Mouse (Mus musculus) heart, embryonic 14.5 days (tissue): ENCODE measurements at regions not wholly inside any gene's neighbourhood (a gene's known extent, or its start where the extent isn't known, plus 50 kb on each side); places are given as distances from the start of the nearest gene placed in this dataset.

Source experiments
- ATAC-seq: fragments of 200-750 bp; cut with Nextera tagmentation; 2 replicates; pipeline ENCODE4 v1.8.0; 2017; ENCODE audit warnings: low read depth, moderate TSS enrichment; ENCODE audit not compliant: insufficient number of reproducible peaks, insufficient read depth, low FRiP score
- H3K27ac ChIP-seq, 2 experiments: fragments of 200-500 bp in 1 of 2; fragments of 300-500 bp in 1 of 2; sonication (generic) in 1 of 2; replicated peaks in 1 of 2; 2 replicates each; pipeline ENCODE4 v1.5.1; 2012 to 2014; ENCODE audit warnings: low read depth in 2 of 2, low read length in 2 of 2, control low read depth in 1 of 2, mild to moderate bottlenecking in 1 of 2, mixed read lengths in 1 of 2; ENCODE audit not compliant: control insufficient read depth in 1 of 2, insufficient read depth in 1 of 2
- H3K27me3 ChIP-seq: fragments of 300-500 bp; sonication (generic); 2 replicates; pipeline ENCODE4 v1.6.1; 2014; ENCODE audit warnings: mild to moderate bottlenecking, low read length, control low read depth; ENCODE audit not compliant: control insufficient read depth, insufficient read depth
- H3K36me3 ChIP-seq: fragments of 300-500 bp; sonication (generic); 2 replicates; pipeline ENCODE4 v1.6.1; 2014; ENCODE audit warnings: mild to moderate bottlenecking, control low read depth, low read length, mixed read lengths; ENCODE audit not compliant: control insufficient read depth, insufficient read depth
- H3K4me1 ChIP-seq, 2 experiments: fragments of 200-500 bp in 1 of 2; fragments of 300-500 bp in 1 of 2; sonication (generic) in 1 of 2; 2 replicates each; pipeline ENCODE4 v1.6.1; 2012 to 2014; ENCODE audit warnings: low read length in 2 of 2, control low read depth in 1 of 2, mixed read lengths in 1 of 2; ENCODE audit not compliant: control insufficient read depth in 2 of 2, insufficient read depth in 2 of 2
- H3K4me2 ChIP-seq: fragments of 300-500 bp; sonication (generic); 2 replicates; pipeline ENCODE4 v1.6.1; 2014; ENCODE audit warnings: mild to moderate bottlenecking, low read length
- H3K4me3 ChIP-seq, 2 experiments: fragments of 200-500 bp in 1 of 2; fragments of 300-500 bp in 1 of 2; sonication (generic) in 1 of 2; 2 replicates each; pipeline ENCODE4 v1.5.1; 2012 to 2014; ENCODE audit warnings: low read length in 2 of 2, mild to moderate bottlenecking in 2 of 2, control low read depth in 1 of 2, low read depth in 1 of 2, moderate library complexity in 1 of 2; ENCODE audit not compliant: control insufficient read depth in 1 of 2, insufficient read depth in 1 of 2
- H3K9ac ChIP-seq: fragments of 300-500 bp; sonication (generic); 2 replicates; pipeline ENCODE4 v1.6.1; 2014; ENCODE audit warnings: mild to moderate bottlenecking, low read length
- H3K9me3 ChIP-seq: fragments of 300-500 bp; sonication (generic); 2 replicates; pipeline ENCODE4 v1.6.1; 2016; ENCODE audit warnings: low read length, control low read depth; ENCODE audit not compliant: control insufficient read depth
- WGBS: fragments of 180-500 bp; shearing (Covaris S2); extraction: QIAGEN DNeasy Blood & Tissue Kit; methylation state at CpG from one replicate; pipeline ENCODE4 v1.1.7; 2014; 5-methylcytosine and 5-hydroxymethylcytosine counted together

DNA sequence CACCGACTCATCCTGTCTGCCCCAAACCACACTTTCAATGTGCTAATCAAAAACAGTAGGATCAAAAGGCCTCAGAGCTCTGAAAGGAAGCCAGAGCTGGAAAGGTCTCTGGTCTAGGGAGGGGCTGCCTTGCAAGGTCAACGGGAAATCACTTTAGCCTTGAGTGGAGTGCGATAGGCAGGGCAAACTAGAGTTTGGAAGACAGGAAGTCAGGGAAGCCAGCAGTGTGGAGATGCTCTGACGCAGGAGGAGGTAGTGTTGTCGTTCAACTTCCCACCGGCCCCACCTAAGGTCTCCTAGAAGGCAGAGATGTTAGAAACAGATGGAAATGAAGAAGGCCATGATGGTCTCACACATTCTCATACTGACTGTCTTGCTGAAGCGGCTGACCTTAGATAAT lies 52.0 kb upstream of the Trp53i11 start:
- ATAC-seq: peak; percentile 64; the same call in 1 of the 2 replicates
- Histone ChIP-seq H3K27me3 (no peaks in the 10 kb centered on the region), H3K9ac (no peak overlapping the region), H3K4me3 (no peak overlapping the region), H3K36me3 (no peaks in the 10 kb centered on the region), H3K27ac (peak overlapping the region; percentile 29 to 69; a peak in 3 of 4 replicates), H3K9me3 (no peaks in the 10 kb centered on the region), H3K4me1 (peaks cover 5 to 6% of the 10 kb centered on the region in 2 experiments), H3K4me2 (no peak overlapping the region)
- WGBS: 41% methylated on average over 7 of the region's 7 CpGs

GRCm38 (mm10) chr2:93133301-93133971 lies 53.9 kb upstream of the Trp53i11 start:
- no peak overlapping the region for H3K27ac ChIP-seq
- peaks cover 5 to 6% of the 10 kb centered on the region in 2 experiments for H3K4me1 ChIP-seq
- ATAC-seq: no peak
- H3K9me3 ChIP-seq: no peaks in the 10 kb centered on the region
- H3K36me3 ChIP-seq: no peaks in the 10 kb centered on the region
- 81% methylated on average over 10 of the region's 10 CpGs for whole genome bisulfite sequencing
- no peak overlapping the region for H3K9ac ChIP-seq
- no peaks in the 10 kb centered on the region for H3K27me3 ChIP-seq
- no peak overlapping the region for H3K4me2 ChIP-seq
- H3K4me3 ChIP-seq: no peak overlapping the region

DNA sequence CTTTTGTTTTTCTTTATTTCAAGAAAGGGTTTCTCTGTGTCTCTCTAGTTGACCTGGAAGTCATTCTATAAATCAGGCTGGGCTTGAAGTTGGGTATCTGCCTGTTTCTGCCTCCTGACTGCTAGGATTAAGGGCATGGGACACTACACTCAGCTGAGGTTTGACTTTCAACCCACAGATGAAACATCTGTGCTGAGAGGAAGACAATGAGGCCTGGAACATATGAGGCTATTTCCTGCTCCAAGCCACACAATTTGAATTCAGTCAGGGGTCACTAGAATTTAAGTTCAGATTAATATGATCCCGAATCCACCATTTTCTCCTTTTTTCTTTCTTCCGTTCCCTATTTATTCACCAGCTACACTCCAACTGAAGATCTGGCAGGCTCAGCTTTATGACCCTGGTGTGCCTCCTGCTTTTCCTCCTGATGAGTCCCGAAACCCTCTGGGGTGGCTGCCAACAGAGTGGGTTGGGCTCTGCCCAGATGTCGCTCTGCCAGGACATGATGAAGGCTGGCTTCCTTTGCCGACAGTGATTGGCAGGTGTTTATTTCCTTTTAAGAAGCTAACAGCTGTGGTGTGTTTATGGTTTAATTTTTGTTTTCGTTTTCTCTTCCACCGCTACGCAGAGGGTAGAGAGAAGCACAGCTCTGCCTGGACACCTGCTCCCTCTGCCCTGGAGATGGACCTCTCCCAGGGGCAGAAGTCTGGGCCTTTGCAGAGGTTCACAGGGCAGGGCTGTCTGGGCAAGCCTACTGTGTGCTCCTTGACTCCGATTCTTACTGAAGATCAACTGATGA lies 55.3 kb upstream of the Trp53i11 start:
- Histone ChIP-seq H3K27me3 (no peaks in the 10 kb centered on the region), H3K4me1 (peaks cover 5 to 6% of the 10 kb centered on the region in 2 experiments), H3K36me3 (no peaks in the 10 kb centered on the region), H3K4me3 (no peak overlapping the region), H3K27ac (peak overlapping the region; percentile 28 to 58; a peak in 2 of 4 replicates), H3K9ac (no peak overlapping the region), H3K9me3 (no peaks in the 10 kb centered on the region), H3K4me2 (no peak overlapping the region)
- ATAC-seq: no peak
- 51% methylated on average over 9 of the region's 9 CpGs for WGBS

DNA sequence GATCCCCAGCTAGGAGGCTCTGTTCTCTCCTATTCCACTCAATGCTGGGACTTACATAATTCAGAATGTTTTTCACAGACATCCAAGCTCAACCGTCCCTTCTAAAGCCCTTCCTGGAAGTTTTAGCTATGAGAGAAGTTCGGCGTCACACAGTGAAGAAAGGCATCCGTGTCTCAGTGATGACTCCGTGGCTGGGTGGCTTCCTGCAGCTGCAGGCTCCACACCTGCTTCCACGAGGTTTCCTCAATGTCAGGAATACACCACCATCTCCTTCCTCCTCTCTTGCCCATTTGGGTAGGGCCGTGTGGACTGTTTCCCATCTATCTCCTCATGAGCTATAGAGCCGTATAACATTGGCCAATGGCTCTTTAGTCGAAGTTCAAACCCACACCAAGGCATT lies 56.1 kb upstream of the Trp53i11 start:
- Histone ChIP-seq H3K27me3 (no peaks in the 10 kb centered on the region), H3K4me3 (no peak overlapping the region), H3K4me2 (no peak overlapping the region), H3K36me3 (no peaks in the 10 kb centered on the region), H3K9me3 (no peaks in the 10 kb centered on the region), H3K9ac (no peak overlapping the region), H3K4me1 (peaks cover 11 to 14% of the 10 kb centered on the region in 2 experiments), H3K27ac (peak overlapping the region; percentile 4 to 29; a peak in 2 of 4 replicates)
- WGBS: 73% methylated on average over 9 of the region's 9 CpGs
- no peak for ATAC-seq

DNA sequence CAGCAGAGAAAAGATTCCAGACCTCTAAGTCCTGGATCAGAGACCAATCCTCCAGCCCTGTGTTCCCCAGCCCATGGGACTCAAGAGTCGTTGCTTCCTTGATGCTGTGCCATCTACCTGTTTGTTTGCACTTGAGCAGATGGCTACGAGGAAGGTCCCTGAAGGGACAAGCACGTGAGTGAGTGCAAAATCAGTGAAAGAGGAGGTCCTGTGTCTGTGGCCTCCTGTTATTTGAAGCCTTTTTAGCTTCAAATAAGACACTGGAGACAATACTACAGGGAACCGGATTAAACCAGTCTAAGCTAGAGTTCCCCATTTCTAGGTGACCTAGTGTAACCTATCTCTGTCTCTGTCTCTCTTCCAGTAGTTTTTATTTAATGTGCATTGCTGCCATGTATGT lies 58.2 kb upstream of the Trp53i11 start:
- WGBS: 57% methylated on average over 4 of the region's 4 CpGs
- Histone ChIP-seq H3K9ac (no peak overlapping the region), H3K4me2 (no peak overlapping the region)

DNA sequence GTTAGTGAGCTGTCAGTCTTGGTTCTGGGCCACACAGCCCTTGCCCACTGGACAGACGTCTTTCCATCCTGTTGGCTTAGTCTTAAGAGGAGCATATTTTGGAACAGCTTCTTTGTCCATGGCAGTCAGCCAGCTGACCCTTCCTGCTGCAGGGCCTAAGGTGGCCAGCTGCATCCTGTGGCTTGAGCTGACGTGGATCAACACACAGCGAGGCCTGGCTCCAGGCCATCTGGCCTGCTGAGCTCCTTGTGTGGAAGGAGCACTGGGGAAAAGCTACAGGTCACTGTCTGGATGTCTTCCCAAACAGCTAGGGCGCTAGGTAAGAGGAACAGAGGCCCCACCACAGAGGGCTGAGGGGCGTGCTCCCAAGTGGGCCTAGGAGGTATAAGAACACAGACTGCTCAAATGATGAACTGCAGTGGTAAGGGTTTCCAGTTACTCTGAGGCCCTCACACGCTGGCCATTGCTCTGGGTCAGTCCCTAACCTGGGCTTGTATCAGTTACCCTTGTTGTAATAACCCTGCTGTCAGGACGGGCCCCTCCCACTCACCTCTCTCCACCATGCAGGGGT lies 60.7 kb upstream of the Trp53i11 start:
- H3K27ac ChIP-seq: peak overlapping the region in 1 of 2 experiments; percentile 25; a peak in 1 of 4 replicates
- H3K36me3 ChIP-seq: no peaks in the 10 kb centered on the region

More for the DNA sequence above, 58.2 kb upstream of the Trp53i11 start:
- ATAC-seq: no peak
- no peak overlapping the region for H3K4me3 ChIP-seq
- peaks cover 8 to 9% of the 10 kb centered on the region in 2 experiments; a peak in 3 of 4 replicates for H3K4me1 ChIP-seq
- H3K27ac ChIP-seq: no peak overlapping the region
- no peaks in the 10 kb centered on the region for H3K36me3 ChIP-seq
- no peaks in the 10 kb centered on the region for H3K9me3 ChIP-seq
- H3K27me3 ChIP-seq: no peaks in the 10 kb centered on the region

GRCm38 (mm10) chr2:93126112-93126511 lies 61.2 kb upstream of the Trp53i11 start:
- no peak for ATAC-seq
- Histone ChIP-seq H3K4me3 (no peak overlapping the region), H3K9me3 (no peaks in the 10 kb centered on the region), H3K4me1 (peaks cover 8 to 9% of the 10 kb centered on the region in 2 experiments; a peak in 3 of 4 replicates), H3K27me3 (no peaks in the 10 kb centered on the region), H3K27ac (peak overlapping the region in 1 of 2 experiments; percentile 25; a peak in 1 of 4 replicates), H3K9ac (no peak overlapping the region), H3K4me2 (no peak overlapping the region), H3K36me3 (no peaks in the 10 kb centered on the region)
- 58% methylated on average over 7 of the region's 7 CpGs for WGBS

More for the DNA sequence above, 60.7 kb upstream of the Trp53i11 start:
- no peaks in the 10 kb centered on the region for H3K27me3 ChIP-seq
- H3K4me2 ChIP-seq: no peak overlapping the region
- 48% methylated on average over 7 of the region's 7 CpGs for WGBS
- no peak overlapping the region for H3K9ac ChIP-seq
- H3K4me3 ChIP-seq: no peak overlapping the region
- H3K9me3 ChIP-seq: no peaks in the 10 kb centered on the region
- H3K4me1 ChIP-seq: peaks cover 8 to 9% of the 10 kb centered on the region in 2 experiments; a peak in 3 of 4 replicates
- ATAC-seq: peak; percentile 81
